Mouse (Mus musculus): ENCODE results near the gene Cdh12. TPM values are rescaled to one million over a fixed set of nuclear protein-coding genes. Genes with fewer than 3 reads are reported as not detected.

Cdh12 gene
- total and polyA plus RNA-seq, 2 experiments from 2014 or later: 14.3 to 14.5 TPM

GRCm38 (mm10) chr15:21223006-21223405 lies 773.9 kb downstream of the Cdh12 start:
- Histone ChIP-seq H3K27me3 (ENCODE audit: insufficient read depth, low read length) (no peaks in the 10 kb centered on the region), H3K36me3 (ENCODE audit: insufficient read depth, low read length) (no peaks in the 10 kb centered on the region), H3K9ac (replicated peaks; ENCODE audit: low read length, poor library complexity, severe bottlenecking) (no peak overlapping the region), H3K27ac (ENCODE audit: low read depth, low read length) (no peak overlapping the region), H3K9me3 (ENCODE audit: low read length) (no peaks in the 10 kb centered on the region), H3K4me3 (ENCODE audit: low read depth, low read length) (no peak overlapping the region), H3K4me1 (ENCODE audit: insufficient read depth, low read length) (no peaks in the 10 kb centered on the region), H3K4me2 (ENCODE audit: low read depth, low read length, poor library complexity, severe bottlenecking) (no peak overlapping the region)
- ATAC-seq (ENCODE audit: low FRiP score) (no peak), DNase-seq (ENCODE audit: low spot score) (no peak)
- no peak for TF ChIP-seq CTCF (IDR thresholded peaks at IDR 0.05)
- 76% methylated on average over 5 of the region's 5 CpGs for WGBS

GRCm38 (mm10) chr15:21261318-21261717 lies 812.3 kb downstream of the Cdh12 start:
- 85% methylated on average over 2 of the region's 2 CpGs for WGBS
- ATAC-seq (ENCODE audit: low FRiP score): no peak
- TF ChIP-seq CTCF (IDR thresholded peaks at IDR 0.05): no peak

GRCm38 (mm10) chr15:21269856-21270255 lies 820.8 kb downstream of the Cdh12 start:
- DNase-seq (ENCODE audit: low spot score): no peak
- no peak overlapping the region for H3K9ac ChIP-seq (replicated peaks; ENCODE audit: low read length, poor library complexity, severe bottlenecking)
- no peaks in the 10 kb centered on the region for H3K36me3 ChIP-seq (ENCODE audit: insufficient read depth, low read length)
- no peak for TF ChIP-seq CTCF (IDR thresholded peaks at IDR 0.05)
- H3K9me3 ChIP-seq (ENCODE audit: low read length): no peaks in the 10 kb centered on the region
- ATAC-seq (ENCODE audit: low FRiP score): no peak
- 92% methylated on average over 1 of the region's 1 CpGs for WGBS
- H3K4me1 ChIP-seq (ENCODE audit: insufficient read depth, low read length): no peaks in the 10 kb centered on the region
- H3K4me2 ChIP-seq (ENCODE audit: low read depth, low read length, poor library complexity, severe bottlenecking): no peak overlapping the region
- H3K27ac ChIP-seq (ENCODE audit: low read depth, low read length): no peak overlapping the region
- H3K4me3 ChIP-seq (ENCODE audit: low read depth, low read length): no peak overlapping the region
- no peaks in the 10 kb centered on the region for H3K27me3 ChIP-seq (ENCODE audit: insufficient read depth, low read length)

More at GRCm38 (mm10) chr15:21261318-21261717, 812.3 kb downstream of the Cdh12 start:
- no peaks in the 10 kb centered on the region for H3K27me3 ChIP-seq (ENCODE audit: insufficient read depth, low read length)
- no peak overlapping the region for H3K4me2 ChIP-seq (ENCODE audit: low read depth, low read length, poor library complexity, severe bottlenecking)
- H3K9me3 ChIP-seq (ENCODE audit: low read length): no peaks in the 10 kb centered on the region
- H3K9ac ChIP-seq (replicated peaks; ENCODE audit: low read length, poor library complexity, severe bottlenecking): no peak overlapping the region
- H3K4me1 ChIP-seq (ENCODE audit: insufficient read depth, low read length): no peaks in the 10 kb centered on the region
- no peak overlapping the region for H3K27ac ChIP-seq (ENCODE audit: low read depth, low read length)
- H3K36me3 ChIP-seq (ENCODE audit: insufficient read depth, low read length): no peaks in the 10 kb centered on the region
- no peak for DNase-seq (ENCODE audit: low spot score)
- H3K4me3 ChIP-seq (ENCODE audit: low read depth, low read length): no peak overlapping the region

- Histone ChIP-seq H3K4me2 (ENCODE audit: low read depth, low read length, poor library complexity, severe bottlenecking) (no peak overlapping the region), H3K27me3 (ENCODE audit: insufficient read depth, low read length) (no peaks in the 10 kb centered on the region), H3K9ac (replicated peaks; ENCODE audit: low read length, poor library complexity, severe bottlenecking) (no peak overlapping the region), H3K9me3 (ENCODE audit: low read length) (no peaks in the 10 kb centered on the region), H3K36me3 (ENCODE audit: insufficient read depth, low read length) (no peaks in the 10 kb centered on the region), H3K4me3 (ENCODE audit: low read depth, low read length) (no peak overlapping the region), H3K27ac (ENCODE audit: low read depth, low read length) (no peak overlapping the region), H3K4me1 (ENCODE audit: insufficient read depth, low read length) (no peaks in the 10 kb centered on the region)
- ATAC-seq (ENCODE audit: low FRiP score): no peak
- no peak for TF ChIP-seq CTCF (IDR thresholded peaks at IDR 0.05)
- DNase-seq (ENCODE audit: low spot score): no peak
- WGBS: 93% methylated on average over 1 of the region's 1 CpGs
Observed at GRCm38 (mm10) chr15:21297051-21297450, 848.0 kb downstream of the Cdh12 start.

GRCm38 (mm10) chr15:21315457-21315856 lies 866.4 kb downstream of the Cdh12 start:
- Histone ChIP-seq H3K27me3 (ENCODE audit: insufficient read depth, low read length) (no peaks in the 10 kb centered on the region), H3K9me3 (ENCODE audit: low read length) (no peaks in the 10 kb centered on the region), H3K4me2 (ENCODE audit: low read depth, low read length, poor library complexity, severe bottlenecking) (no peak overlapping the region), H3K27ac (ENCODE audit: low read depth, low read length) (no peak overlapping the region), H3K4me3 (ENCODE audit: low read depth, low read length) (no peak overlapping the region), H3K4me1 (ENCODE audit: insufficient read depth, low read length) (no peaks in the 10 kb centered on the region), H3K9ac (replicated peaks; ENCODE audit: low read length, poor library complexity, severe bottlenecking) (no peak overlapping the region), H3K36me3 (ENCODE audit: insufficient read depth, low read length) (no peaks in the 10 kb centered on the region)
- 65% methylated on average over 3 of the region's 3 CpGs for WGBS
- no peak for TF ChIP-seq CTCF (IDR thresholded peaks at IDR 0.05)
- ATAC-seq (ENCODE audit: low FRiP score) (no peak), DNase-seq (ENCODE audit: low spot score) (no peak)

GRCm38 (mm10) chr15:21343853-21344252 lies 894.8 kb downstream of the Cdh12 start:
- no peak overlapping the region for H3K4me2 ChIP-seq (ENCODE audit: low read depth, low read length, poor library complexity, severe bottlenecking)
- H3K9ac ChIP-seq (replicated peaks; ENCODE audit: low read length, poor library complexity, severe bottlenecking): no peak overlapping the region
- no peaks in the 10 kb centered on the region for H3K36me3 ChIP-seq (ENCODE audit: insufficient read depth, low read length)
- ATAC-seq (ENCODE audit: low FRiP score) (no peak), DNase-seq (ENCODE audit: low spot score) (no peak)
- no peak overlapping the region for H3K27ac ChIP-seq (ENCODE audit: low read depth, low read length)
- H3K27me3 ChIP-seq (ENCODE audit: insufficient read depth, low read length): no peaks in the 10 kb centered on the region
- no peaks in the 10 kb centered on the region for H3K4me1 ChIP-seq (ENCODE audit: insufficient read depth, low read length)
- no peak overlapping the region for H3K4me3 ChIP-seq (ENCODE audit: low read depth, low read length)
- no peaks in the 10 kb centered on the region for H3K9me3 ChIP-seq (ENCODE audit: low read length)
- TF ChIP-seq CTCF (IDR thresholded peaks at IDR 0.05): no peak

Data from midbrain, postnatal 0 days (tissue).